Mouse (Mus musculus) ovary, adult 18-20 months (tissue): ENCODE data around the gene Cntn5.

Source experiments
- DNase-seq: peaks from one replicate; pipeline ENCODE4 v3.0.0; 2022; ENCODE audit warnings: low spot score, mixed read lengths

Cntn5 gene

DNA sequence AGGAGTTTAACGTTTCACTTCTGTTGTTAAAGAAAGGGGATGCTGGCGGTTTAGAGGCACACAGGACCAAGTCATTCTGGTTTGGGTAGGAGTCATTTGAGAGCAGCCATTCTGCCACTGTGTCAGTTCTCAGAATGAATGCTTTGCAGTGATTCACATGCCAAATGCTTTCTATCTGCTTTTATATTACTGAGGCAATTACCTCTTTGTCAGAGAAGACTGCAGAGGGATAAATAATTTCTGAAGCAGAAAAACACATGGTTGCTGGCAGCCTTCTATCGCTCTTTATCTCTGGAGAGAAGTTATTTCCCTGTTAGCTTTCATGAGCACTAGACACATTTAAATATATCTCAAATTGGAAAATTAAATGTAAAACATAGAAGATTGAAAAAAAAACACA lies 1207.9 kb downstream of the Cntn5 start:
- no peak for DNase-seq

DNA sequence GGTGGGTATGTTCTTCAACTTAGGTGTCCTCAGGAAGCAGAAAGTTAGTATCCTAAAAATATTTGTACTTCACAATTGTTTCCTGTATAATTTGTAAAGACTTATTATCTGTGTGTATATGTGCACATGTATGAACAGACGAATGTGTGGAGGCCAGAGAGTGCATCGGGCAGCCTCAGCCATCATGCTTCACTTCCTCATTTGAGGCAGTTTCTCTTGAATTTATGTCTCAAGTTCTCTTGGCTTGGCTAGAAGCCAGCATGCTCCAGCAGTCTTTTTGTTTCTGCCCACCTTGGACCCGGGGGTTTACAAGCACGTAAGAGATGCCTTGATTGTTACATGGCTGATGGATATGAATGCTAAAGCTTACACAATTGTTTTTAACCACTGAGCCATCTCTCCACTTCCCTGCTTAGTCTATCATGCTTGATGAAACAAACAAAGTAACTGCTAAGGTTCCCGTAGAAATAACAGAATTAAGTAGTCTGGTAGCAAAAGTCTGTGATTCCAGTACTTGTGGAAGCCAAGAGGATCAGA lies 1222.2 kb downstream of the Cntn5 start:
- no peak for DNase-seq

DNA sequence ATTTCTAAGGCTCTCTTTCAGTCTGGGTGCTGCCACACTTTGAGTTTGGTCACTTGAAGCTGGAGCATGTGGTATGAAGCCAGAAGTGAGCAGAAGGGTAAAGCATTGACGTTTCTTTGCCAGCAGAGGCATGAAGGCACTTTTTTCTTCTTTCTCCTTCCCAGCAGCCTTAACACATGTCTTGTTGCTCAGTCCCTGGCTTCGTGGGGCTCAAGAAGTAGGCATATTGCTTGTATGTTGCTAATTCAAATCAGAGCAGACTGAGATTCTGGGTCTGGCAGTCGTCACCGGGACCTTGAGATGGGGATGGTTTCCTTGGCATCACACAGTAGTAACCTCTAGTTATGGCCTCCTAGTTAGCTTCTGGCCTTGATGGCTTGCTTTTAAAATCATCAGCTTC lies 1228.5 kb downstream of the Cntn5 start:
- no peak for DNase-seq

DNA sequence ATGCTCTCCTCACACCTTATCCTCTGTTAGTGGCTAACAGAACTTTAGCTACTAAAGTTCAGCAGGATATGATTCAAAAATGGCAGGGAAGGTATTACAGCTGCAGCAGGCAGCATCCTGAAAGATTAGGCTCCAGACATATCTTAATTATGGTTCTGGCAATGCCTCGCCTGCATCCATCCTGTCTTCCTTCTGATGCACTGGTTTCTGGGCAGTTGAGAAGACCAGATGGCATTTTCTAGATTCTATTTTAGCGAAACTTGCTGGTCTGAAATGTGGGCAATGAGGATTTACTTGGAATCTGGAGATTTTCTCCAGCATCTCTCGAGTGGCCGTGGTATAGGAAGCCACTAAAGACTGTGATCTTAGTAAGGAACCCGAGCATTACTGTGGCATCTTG lies 1230.0 kb downstream of the Cntn5 start:
- no peak for DNase-seq

DNA sequence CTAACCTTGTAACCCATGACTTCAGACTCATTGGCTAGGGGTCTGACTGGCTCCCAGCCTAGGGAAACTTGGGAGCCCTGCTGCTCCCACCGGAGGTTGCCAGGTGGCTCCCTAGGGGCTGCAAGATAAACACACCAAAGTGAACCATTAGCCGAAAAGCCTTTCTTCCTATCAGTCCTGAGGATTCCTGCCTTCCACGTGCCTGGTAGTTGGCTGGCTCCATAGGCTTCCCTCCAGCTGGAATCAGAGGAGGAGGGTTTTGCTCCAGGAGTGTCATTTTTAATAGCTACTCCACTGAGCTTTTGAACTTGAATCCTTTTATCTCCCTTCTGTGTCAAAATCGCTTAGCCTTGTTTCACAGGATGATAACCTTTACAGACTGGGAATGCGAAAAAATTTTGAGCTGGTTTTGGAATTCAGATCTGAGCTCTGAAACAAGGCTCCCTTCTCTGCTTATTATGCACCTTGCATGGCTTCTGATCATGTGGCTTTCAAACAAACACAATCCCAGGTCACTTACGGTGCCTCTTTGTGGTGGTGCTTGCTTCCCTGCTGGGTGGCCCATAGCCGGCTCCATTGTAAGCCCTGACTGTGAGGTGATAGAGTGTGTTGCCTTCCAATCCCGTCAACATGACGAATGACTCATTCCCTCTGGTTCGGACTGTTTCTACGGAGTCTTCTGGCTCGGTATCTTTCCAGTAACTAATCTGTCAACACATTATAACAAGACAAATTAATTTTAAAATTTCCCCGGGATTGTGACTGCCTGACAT lies 1231.1 kb downstream of the Cntn5 start:
- DNase-seq = no peak

DNA sequence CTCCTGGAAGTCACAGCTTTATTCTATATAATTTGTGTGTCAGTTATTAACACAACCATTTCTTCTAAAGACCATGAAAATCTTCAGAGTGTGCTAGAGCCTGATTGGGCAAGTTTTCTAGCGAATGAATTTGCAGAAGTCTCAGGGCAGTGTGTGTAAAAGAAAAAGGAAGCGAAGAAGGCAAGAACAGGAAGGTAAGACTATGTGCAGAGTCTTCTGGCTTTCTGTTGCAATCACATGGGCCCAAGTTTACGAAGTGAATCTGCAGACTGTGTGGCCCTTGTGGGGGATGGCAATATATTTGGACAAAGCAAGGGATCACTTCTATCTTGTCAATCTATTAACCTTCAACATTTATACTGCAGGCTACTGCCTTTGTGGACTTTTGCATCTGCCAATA lies 1251.1 kb downstream of the Cntn5 start:
- no peak for DNase-seq

DNA sequence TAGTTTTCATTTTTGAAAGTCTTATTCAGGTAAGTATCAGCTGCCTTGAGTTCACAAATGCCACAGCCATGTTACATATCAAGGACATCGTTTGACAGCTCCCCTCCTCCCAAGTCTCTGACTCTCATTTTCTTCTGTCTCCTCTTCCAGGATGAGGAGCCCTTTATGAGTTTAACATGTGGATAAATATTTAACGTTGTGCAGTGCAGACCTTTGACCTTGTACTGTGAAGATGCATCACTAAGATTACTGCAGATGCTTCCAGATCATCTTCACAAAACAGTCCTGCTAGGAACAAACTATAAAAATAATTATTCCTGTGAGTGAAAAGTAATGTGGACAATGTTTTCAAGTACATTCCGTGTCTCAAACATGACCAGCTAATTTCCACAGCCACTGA lies 1257.2 kb downstream of the Cntn5 start:
- no peak for DNase-seq

DNA sequence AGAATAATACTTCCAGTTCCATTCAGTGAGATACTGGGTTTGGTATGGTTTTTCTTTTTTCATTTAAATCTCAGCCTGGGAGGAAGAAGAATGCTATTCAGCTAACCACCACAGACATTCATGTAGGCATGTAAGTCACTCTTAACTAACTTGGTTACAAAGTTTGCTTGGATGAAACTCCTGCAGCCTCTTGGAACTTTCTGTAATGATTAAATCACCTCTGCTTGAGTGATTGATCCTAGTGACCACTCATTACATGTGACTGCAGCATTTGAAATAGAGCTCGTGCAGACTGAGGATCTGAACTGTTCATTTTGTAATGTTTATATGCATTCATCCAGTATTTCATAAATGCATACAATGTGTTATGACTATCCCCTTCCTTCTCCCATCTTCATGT lies 1258.3 kb downstream of the Cntn5 start:
- DNase-seq = no peak
